Mouse (Mus musculus) G1E (cell line): ENCODE measurements around the gene Dusp10.

Experiments used
- CTCF ChIP-seq: IDR thresholded peaks from 2 replicates; pipeline ENCODE4 v1.5.1; 2012; ENCODE audit warnings: low read depth, low read length, inconsistent platforms, mixed read lengths
- GATA1 ChIP-seq: IDR thresholded peaks from 2 replicates; pipeline ENCODE4 v1.6.1; 2012; ENCODE audit warnings: borderline replicate concordance, low read length, inconsistent platforms, mixed read lengths
- POLR2AphosphoS5 ChIP-seq: IDR thresholded peaks from 2 replicates; pipeline ENCODE4 v1.6.1; 2012; ENCODE audit warnings: low read depth, low read length, inconsistent platforms; ENCODE audit not compliant: insufficient replicate concordance
- TAL1 ChIP-seq: conservative IDR thresholded peaks from 2 replicates; pipeline ENCODE4 v1.6.1; 2012; ENCODE audit warnings: low read depth, low read length, inconsistent platforms, mixed read lengths

DNA sequence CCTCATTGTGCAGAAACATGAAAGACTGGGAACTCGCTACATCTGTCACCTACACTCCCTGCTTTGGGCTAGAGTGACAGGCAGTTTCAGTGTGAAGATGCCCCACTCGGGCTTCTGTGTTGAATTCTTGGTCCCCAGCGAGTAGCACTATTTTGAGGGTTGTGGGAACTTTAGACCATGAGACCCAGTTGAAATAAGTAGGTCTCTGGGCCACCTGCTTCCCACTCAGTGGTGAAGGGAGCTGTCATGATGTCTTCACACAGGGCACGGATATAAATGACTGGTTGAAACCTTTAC lies 88.6 kb downstream of the Dusp10 start:
- TF ChIP-seq CTCF (no peak), GATA1 (no peak), TAL1 (no peak), POLR2AphosphoS5 (no peak)
